Mouse (Mus musculus) kidney, postnatal 25 days (tissue): ENCODE data around the gene Bcam.
A peak's percentile ranks its signal among the peaks of the same experiment; 100 is the strongest.
"Not testable (repeated sequence)": the region's sequence is repeated elsewhere in the genome, so short reads cannot be mapped to it uniquely, and the experiment has no call there.

Experiments used
- DNase-seq, 2 experiments: peaks; one replicate each; pipeline ENCODE4 v3.0.0; 2021; ENCODE audit warnings: mixed read lengths in 2 of 2

Gene Bcam

GRCm38 (mm10) chr7:19770984-19771391 lies at the start of gene Bcam:
Gene Bcam (minus strand): TSS chr7:19771016.
- DNase-seq, result peak; percentile 52 to 76

- DNase-seq, result no peak
Measured at GRCm38 (mm10) chr7:19818875-19819274, 48.1 kb upstream of the Bcam start.

- DNase-seq, result no peak
Measured at GRCm38 (mm10) chr7:19818440-19818839, 47.6 kb upstream of the Bcam start.

GRCm38 (mm10) chr7:19817382-19818105 lies 46.7 kb upstream of the Bcam start:
- peak; percentile 37 to 67 for DNase-seq

GRCm38 (mm10) chr7:19816224-19816771 lies 45.5 kb upstream of the Bcam start:
- peak; percentile 92 to 95 for DNase-seq

- no peak for DNase-seq
Measured at GRCm38 (mm10) chr7:19815296-19816223, 44.7 kb upstream of the Bcam start.

GRCm38 (mm10) chr7:19813579-19814122 lies 42.8 kb upstream of the Bcam start:
- no peak for DNase-seq

GRCm38 (mm10) chr7:19813161-19813560 lies 42.3 kb upstream of the Bcam start:
- DNase-seq, result no peak

- DNase-seq, result peak; percentile 82 to 90
Measured at GRCm38 (mm10) chr7:19811114-19811513, 40.3 kb upstream of the Bcam start.

GRCm38 (mm10) chr7:19809369-19809768 lies 38.6 kb upstream of the Bcam start:
- DNase-seq, result peak; percentile 41 to 73

- no peak for DNase-seq
Measured at GRCm38 (mm10) chr7:19806356-19806969, 35.6 kb upstream of the Bcam start.

- DNase-seq, result peak; percentile 67 to 86
Measured at GRCm38 (mm10) chr7:19802995-19803394, 32.2 kb upstream of the Bcam start.

- peak; percentile 75 to 81 for DNase-seq
Measured at GRCm38 (mm10) chr7:19800764-19801163, 29.9 kb upstream of the Bcam start.

GRCm38 (mm10) chr7:19796697-19797588 lies 26.1 kb upstream of the Bcam start, which contains the start of gene Cblc:
Gene Cblc (minus strand): TSS chr7:19796809.
- DNase-seq, result peak; percentile 89 to 94

- DNase-seq, result peak in 1 of 2 experiments; percentile 54
Measured at GRCm38 (mm10) chr7:19796254-19796653, 25.4 kb upstream of the Bcam start.

- no peak for DNase-seq
Measured at GRCm38 (mm10) chr7:19795236-19795635, 24.4 kb upstream of the Bcam start.

- peak; percentile 52 to 85 for DNase-seq
Measured at GRCm38 (mm10) chr7:19792701-19793630, 22.1 kb upstream of the Bcam start.

- DNase-seq, result not testable (repeated sequence)
Measured at GRCm38 (mm10) chr7:19791504-19791903, 20.7 kb upstream of the Bcam start.

- DNase-seq, result peak; percentile 90 to 94
Measured at GRCm38 (mm10) chr7:19789904-19790347, 19.1 kb upstream of the Bcam start.

- DNase-seq, result no peak
Measured at GRCm38 (mm10) chr7:19785874-19786458, 15.2 kb upstream of the Bcam start.
